Mouse (Mus musculus): ENCODE results near the gene Poldip3.
"Not testable (repeated sequence)": the region's sequence is repeated elsewhere in the genome, so short reads cannot be mapped to it uniquely, and the experiment has no call there.

Poldip3 gene

DNA sequence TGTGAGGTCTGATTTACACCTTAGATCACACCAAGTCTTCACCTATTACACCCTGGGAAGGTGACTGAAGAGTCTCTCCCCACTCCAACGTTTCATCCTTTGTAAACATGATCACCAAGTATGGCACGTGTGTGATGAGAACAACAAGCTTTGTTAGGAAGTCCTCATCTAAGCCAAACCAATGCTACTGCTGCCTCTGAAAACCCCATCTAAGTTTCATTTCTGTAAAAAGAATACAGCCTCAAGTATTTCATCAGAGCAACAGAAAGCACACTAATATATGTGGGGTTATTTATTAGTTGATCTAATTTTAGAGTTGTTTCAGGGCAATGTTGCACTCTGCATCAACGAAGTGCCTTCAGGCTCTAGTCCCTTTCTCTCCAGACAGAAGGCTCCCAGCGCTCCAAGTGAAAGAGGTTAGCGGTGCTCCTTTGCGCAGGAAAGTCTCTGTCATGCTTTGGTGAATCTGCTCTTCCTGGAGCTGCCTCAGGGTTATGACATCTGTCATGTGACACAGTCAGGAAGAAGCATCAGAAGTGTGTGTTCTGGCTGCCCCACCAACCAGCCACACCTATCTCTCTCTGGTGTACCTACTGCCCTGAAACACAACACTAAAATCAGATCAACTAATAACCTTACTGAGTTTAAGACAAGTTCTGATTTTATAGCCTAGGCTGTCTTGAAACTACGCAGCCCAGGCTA, 19.5 kb downstream of the Poldip3 start:
- DNase-seq (ENCODE audit: low spot score in 2 of 2): no peak

- DNase-seq (ENCODE audit: low spot score in 2 of 2): not testable (repeated sequence)
Observed at GRCm38 (mm10) chr15:83127037-83127436, 22.1 kb downstream of the Poldip3 start.

DNA sequence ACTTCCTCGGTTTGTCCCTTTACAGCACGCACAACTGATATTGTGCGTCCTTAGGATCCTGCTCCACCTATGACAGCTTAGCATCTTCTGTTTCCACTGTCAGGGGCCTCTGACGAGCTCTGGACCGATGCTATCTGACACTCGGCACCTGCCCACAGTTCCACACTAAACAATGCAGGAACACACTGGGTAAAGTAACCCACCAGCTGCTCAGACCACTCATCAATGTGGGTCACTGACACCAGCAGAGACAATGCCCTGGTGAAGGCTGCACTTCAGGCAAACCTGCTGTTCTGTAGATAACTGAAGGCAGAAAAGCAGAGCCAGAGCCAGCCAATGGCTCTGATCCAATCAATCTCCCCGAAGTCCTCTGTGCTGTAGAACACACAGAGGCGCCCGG, 22.6 kb downstream of the Poldip3 start:
- no peak for DNase-seq (ENCODE audit: low spot score in 2 of 2)

- DNase-seq (ENCODE audit: low spot score in 2 of 2): no peak
Observed at GRCm38 (mm10) chr15:83124625-83125024, 24.6 kb downstream of the Poldip3 start.

DNA sequence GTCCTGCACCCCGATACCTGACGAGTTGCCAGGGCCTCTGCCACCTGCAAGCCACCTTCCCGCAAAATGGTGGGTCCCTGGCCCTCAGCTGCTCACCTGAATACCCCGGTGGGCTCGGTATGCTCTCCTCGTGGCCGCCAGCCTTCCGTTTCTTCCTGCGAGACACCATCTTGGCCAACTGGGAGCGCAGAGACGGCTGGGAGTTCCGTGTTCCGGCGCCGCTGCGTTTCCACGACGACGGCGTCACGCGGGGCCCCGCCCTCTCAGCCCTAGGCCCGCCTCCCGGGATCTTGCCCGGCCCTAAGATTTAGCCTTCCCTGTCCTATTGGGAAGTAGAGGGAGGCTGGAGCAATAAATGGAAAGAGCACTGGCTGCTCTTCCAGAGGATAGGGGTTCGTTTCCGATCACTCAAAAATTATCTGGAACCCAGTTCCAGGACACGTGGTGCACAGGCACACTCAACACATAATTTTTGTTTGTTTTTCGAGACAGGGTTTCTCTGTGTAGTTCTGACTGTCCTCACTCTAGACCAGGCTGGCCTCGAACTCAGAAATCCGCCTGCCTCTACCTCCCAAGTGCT, 26.5 kb downstream of the Poldip3 start, which contains the start of gene Rrp7a:
Rrp7a (minus strand) TSS at position 236 of the 580 bp plus-strand sequence.
- DNase-seq (ENCODE audit: low spot score in 2 of 2): peak; percentile 94 to 95

- DNase-seq (ENCODE audit: low spot score in 2 of 2): peak; percentile 78 to 82
Observed at GRCm38 (mm10) chr15:83121709-83122565, 27.2 kb downstream of the Poldip3 start.

- peak; percentile 55 for DNase-seq (ENCODE audit: low spot score in 2 of 2)
Observed at GRCm38 (mm10) chr15:83118360-83118759, 30.8 kb downstream of the Poldip3 start.

DNA sequence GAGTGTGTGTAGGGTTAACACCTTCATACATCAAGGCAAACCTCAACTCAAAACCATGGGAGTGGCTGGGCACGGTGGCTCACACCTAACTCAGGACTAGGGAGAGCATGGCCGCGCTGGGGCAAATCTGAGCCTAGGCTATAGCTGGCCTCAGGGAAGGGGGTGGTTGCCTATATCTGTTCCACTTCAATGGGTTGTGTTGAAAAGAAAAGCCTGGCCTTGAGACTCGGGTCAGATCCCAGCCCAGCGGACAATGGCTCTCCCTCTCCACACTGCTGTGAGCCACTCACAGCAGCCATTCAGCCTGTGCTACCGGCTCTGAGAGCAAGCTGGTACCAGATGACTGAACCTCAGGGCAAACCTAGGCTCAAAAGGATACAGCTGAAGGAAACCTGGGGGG, 34.1 kb downstream of the Poldip3 start:
- no peak for DNase-seq (ENCODE audit: low spot score in 2 of 2)

- no peak for DNase-seq (ENCODE audit: low spot score in 2 of 2)
Observed at GRCm38 (mm10) chr15:83114106-83114505, 35.1 kb downstream of the Poldip3 start.

GRCm38 (mm10) chr15:83112898-83113297, 36.3 kb downstream of the Poldip3 start:
- peak; percentile 75 to 77 for DNase-seq (ENCODE audit: low spot score in 2 of 2)

DNA sequence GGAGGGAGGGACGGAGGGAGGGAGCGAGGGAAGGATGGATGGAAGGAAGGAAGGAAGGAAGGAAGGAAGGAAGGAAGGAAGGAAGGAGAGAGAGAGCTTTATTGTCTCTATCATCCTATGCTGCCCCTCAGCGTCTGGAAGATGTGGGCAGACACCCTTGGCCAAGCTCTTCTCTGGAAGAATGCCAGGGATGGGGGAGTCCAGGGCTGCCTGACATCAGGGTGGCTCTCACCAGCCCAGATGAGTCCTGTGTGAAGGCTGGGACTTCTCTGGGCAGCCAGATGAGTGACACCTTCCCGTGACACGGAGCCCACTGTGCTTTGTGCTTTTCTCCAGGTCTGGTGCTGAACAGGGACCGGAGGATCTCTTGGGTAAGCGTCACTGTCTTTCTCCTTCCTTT, 37.3 kb downstream of the Poldip3 start:
- DNase-seq (ENCODE audit: low spot score in 2 of 2): no peak

- DNase-seq (ENCODE audit: low spot score in 2 of 2): no peak
Observed at GRCm38 (mm10) chr15:83111290-83111689, 37.9 kb downstream of the Poldip3 start.

GRCm38 (mm10) chr15:83107814-83108213, 41.4 kb downstream of the Poldip3 start:
- no peak for DNase-seq (ENCODE audit: low spot score in 2 of 2)

DNA sequence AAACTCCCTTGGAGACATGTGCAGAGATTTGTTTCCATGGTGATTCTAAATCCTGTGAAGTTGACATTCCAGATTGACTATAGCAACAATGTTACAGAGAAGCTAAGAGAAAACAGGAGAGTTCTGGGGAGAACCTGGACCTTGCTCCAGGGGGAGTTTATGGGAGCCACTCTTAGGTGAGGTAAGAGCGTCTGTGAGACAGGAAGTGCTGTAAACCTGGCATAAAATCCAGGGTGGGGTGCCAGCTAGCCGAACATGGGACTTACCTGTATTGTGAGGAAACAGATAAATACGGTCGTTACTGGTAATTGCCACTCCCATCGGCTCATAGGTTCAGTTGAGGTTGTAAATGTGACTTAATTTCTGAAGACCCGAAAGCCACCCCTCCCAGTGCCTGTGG, 42.8 kb downstream of the Poldip3 start:
- DNase-seq (ENCODE audit: low spot score in 2 of 2): no peak

DNA sequence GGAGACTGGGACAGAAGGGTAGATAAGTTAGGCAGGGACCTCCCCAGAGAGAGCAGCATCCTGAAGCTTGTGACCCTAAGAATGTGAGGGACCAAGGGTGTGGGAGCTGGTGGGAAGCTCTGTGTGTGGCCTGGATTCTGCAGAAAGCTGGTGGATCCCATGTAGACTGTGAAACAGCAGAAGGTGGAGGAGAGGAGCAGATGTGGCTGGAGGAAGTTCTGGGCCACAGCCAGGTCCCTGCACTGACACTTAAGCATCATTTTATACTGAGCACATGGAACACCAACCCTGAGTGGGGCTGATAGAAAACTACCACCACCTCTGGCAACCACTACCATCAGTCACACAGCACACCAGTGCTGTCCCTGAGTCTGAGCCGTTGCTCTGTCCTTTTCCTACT, 46.1 kb downstream of the Poldip3 start:
- peak in 1 of 2 experiments; percentile 45 for DNase-seq (ENCODE audit: low spot score in 2 of 2)

- no peak for DNase-seq (ENCODE audit: low spot score in 2 of 2)
Observed at GRCm38 (mm10) chr15:83100332-83100662, 48.9 kb downstream of the Poldip3 start.

DNA sequence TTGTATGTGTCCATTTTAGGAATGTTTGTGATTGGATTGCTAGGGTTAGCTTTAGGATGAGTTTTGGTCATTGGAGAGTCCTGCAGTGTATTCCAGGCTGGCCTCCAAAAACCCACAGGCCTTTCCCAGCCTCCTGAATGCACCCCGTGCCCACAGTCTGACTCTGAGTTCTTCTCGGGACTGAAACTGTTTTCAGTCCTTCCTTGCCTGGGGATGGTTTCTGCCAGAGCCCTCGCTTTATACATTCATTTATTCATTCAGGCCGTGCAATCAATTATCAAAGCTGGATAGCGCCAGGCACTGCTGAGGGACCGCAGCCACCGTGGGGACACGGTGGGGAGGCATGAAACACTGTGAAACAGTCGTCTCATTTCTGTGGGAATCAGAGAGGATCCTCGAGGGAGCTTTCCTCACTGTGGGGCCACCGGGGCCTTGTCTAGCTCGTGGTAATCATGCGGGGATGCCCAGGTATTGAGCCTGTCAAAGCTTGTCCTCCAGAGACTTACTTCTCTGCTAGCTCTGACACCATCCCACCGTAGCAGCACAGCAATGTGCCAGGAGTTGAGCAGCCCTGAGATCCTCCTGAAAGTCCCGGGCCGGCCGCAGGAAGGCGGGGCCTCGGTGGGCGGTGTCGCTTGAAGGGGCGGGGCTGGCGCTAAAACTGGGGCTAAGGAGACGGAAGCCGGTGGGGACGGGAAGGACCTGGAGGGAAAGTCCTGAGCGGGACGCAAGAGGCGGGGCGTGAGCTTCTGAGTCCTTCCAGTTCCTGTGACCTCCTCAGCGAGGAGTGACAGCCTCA, 49.5 kb downstream of the Poldip3 start:
- peak in 1 of 2 experiments; percentile 47 for DNase-seq (ENCODE audit: low spot score in 2 of 2)

DNA sequence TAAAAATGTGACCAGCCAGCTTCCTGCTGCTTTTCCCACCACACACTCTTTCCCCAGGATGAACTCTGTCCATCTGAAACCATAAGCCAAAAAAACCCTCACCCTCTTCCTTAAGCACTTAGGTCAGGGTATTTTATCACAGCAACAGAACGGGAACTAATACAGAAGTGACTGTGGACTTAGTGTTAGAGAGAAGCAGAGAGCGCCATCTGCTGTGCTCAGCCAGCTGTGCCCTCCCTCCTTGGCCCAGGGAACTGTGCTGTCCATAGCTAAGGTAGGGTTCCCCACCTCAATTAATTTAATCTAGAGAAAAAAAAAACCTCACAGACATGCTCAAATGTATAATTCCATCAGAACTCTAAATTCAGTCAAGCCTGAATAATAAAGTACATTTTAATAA, 53.2 kb downstream of the Poldip3 start:
- DNase-seq (ENCODE audit: low spot score in 2 of 2): no peak

DNA sequence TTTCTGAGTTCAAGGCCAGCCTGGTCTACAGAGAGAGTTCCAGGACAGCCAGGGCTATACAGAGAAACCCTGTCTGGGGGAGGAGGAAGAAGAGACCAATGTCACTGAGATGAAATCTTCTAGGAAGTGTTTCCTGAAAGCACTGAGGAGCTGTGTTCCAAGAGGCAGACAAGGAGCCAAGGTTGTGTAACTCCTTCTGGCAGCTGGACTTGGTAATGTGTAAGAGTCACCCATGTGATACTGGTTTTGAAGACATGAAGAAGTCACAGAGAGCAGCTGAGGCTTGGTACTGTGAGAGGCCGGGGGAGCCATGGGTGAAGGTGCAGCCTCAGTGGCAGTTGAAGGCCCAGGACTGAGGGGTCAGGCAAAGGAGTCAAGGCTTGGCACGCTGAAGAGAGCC, 55.5 kb downstream of the Poldip3 start:
- DNase-seq (ENCODE audit: low spot score in 2 of 2): no peak

DNA sequence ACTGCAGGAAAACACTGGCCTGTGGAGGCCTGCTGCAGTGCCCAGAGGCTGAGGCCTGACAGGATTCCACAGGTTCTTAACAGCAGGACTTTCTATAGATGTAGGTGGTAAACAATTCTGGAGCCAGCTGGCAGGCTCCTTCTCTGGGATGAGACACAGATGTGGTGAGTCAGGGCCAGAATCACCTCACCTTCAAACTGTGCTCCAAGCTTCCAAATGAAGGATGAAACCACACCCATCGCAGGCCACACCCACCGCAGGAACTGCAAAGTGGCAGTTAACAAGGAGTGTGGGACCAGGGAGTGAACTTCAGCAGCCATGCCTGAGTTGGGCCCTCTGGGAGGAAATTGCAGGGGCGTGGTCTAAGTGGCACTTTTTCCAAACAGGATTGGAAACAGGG, 58.3 kb downstream of the Poldip3 start:
- no peak for DNase-seq (ENCODE audit: low spot score in 2 of 2)

DNA sequence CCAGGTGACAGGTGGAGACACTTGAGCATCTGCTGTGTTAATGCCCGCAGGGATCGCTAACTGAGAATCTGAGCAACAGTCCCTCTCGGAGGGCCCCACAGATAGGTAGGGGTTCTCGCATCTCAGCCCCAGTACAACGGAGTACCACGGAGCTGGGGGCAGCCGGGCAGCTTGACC, 59.9 kb downstream of the Poldip3 start, which contains the start of gene Serhl:
Serhl (plus strand) TSS at position 78 of the 177 bp plus-strand sequence.
- DNase-seq (ENCODE audit: low spot score in 2 of 2): no peak

Data from right cerebral cortex, adult 2 months (tissue).